Mouse (Mus musculus) ES-Bruce4 (cell line): ENCODE results near the gene Aph1b.

Experiments
- CTCF ChIP-seq: IDR thresholded peaks from one replicate; pipeline ENCODE4 v1.8.1; 2011; ENCODE audit warnings: low read depth, low read length
- EP300 ChIP-seq: IDR thresholded peaks from 2 replicates; pipeline ENCODE4 v1.6.1; 2011; ENCODE audit warnings: low read depth, low read length; ENCODE audit not compliant: insufficient read depth
- POLR2A ChIP-seq: IDR thresholded peaks from one replicate; pipeline ENCODE4 v1.8.1; 2011; ENCODE audit warnings: low read length; ENCODE audit not compliant: insufficient read depth

GRCm38 (mm10) chr9:66736016-66736415 is 59.3 kb downstream of the Aph1b start:
- TF ChIP-seq POLR2A (no peak), EP300 (no peak), CTCF (no peak)
